Mouse (Mus musculus) liver, embryonic 14.5 days (tissue): Measurements from ENCODE around the gene Rheb.

ENCODE experiments used
- CTCF ChIP-seq: IDR thresholded peaks from 2 replicates; pipeline ENCODE4 v1.5.1; 2016; ENCODE audit warnings: antibody characterized with exemption, low read depth, control low read depth
- EP300 ChIP-seq: IDR thresholded peaks from 2 replicates; pipeline ENCODE4 v1.6.1; 2016; ENCODE audit warnings: antibody characterized with exemption, low read depth

DNA sequence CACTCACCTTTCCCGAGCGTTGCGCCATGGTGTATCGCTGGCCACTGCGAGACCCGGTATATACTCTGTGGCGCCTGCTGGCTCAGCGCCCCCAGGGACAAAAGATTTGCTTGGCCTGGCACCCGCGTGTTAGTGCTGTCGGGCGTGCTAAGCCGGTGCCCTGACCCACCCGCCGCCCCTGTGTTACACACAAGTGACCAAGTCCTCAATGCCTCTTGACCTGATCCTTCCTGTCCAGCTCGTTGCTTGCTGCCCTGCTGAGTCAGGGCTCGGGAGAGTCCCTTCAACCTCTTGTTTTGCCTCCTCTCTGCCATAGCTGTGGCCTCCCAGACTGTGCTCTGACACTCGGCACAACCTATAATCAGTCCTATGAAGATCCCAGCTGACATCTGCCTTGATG lies 84.6 kb downstream of the Rheb start, which contains the start of gene Crygn:
- TF ChIP-seq EP300: no peak
- no peak for TF ChIP-seq CTCF
